Mouse (Mus musculus) fibroblast of lung, adult 2 months (primary cell): ENCODE results near the gene Stox1.

Experiments
- DNase-seq: peaks from one replicate; pipeline ENCODE4 v3.0.0-alpha.2; 2011; ENCODE audit warnings: low read depth

Gene Stox1

DNA sequence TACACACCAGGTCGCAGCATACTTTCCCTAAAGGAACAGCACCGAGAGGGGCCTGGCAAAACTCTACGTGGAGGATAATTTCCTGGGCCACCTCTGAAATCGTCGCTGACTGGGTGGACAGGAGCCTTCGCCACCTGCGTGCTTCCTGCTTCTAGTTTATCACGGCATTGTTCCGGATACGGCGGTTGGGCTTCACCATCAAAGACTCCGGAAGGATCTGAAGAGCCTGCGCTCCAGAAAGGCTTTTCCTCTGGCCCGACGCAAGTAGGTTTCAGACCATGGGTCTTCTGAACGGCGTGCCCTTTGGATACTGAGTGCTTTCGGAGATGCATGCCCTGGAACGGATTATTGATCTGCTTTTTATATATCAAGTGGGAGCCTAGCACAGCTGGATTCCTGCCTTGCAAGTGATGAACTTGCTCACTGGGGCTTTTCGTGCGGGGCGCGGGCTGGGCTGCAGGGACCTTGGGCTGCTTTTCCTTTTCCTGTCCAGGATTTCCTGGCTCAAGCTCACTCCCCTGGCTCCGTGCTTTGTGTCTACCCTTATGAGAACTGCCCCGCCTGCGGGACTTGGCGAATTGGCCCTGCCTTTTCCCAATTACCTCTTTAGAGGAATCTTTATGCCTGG, 60.9 kb downstream of the Stox1 start:
- no peak for DNase-seq

DNA sequence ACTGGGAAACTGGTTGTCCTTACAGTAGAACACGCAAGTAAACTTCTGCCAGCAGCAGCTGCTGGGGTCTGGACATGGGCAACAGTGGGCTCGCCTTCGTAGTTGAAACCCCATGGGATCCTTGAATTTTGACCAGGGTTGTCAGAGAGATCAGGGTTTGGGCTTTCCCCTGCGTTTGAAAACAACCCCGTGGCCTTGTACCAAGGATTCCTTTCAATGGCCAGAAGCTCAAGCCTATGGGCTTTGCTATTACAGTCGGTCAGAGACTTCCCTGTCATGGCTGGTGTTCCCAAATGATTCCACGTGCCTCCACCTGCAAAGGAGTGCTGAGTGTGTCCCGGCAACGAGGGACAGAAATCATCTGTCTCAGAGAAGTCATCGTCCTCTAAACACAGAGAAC, 61.8 kb downstream of the Stox1 start:
- no peak for DNase-seq

DNA sequence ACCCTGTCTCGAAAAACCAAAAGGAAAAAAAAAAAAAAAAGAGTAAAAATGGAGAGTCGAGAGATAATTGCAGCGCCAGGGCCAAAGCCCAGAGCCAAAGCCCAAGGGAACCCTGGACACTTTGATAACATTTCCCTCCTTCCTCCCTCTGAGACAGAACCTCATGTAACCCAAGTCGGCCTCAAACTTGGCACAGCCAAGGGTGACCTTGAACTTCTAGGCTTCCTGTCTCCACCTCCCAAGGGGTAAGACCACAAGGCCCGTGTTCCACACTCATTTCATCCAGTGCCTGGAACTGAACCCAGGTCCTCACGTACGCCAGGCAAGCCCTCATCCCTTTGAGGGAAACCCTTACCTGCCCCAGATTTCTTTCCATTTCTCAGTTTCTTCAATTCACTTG, 69.2 kb downstream of the Stox1 start:
- DNase-seq, result no peak

DNA sequence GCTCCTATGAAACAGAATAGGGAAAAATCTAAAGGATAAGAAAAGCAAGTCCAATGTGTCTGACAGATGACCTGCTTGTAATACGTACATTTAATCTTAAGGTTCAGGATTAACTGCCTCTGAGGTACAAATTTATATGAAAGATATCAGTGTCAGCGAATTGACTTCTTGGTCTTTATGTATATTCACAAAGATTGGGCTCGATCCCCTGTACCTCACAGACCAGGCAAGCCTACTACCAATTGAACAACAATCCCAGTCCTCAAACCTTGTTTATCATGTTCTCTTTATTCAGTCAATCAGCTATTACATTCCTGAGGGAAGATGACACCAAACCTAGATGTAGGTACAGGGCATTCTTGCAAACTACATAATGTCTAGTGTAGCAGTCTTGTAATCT, 74.0 kb downstream of the Stox1 start:
- no peak for DNase-seq

DNA sequence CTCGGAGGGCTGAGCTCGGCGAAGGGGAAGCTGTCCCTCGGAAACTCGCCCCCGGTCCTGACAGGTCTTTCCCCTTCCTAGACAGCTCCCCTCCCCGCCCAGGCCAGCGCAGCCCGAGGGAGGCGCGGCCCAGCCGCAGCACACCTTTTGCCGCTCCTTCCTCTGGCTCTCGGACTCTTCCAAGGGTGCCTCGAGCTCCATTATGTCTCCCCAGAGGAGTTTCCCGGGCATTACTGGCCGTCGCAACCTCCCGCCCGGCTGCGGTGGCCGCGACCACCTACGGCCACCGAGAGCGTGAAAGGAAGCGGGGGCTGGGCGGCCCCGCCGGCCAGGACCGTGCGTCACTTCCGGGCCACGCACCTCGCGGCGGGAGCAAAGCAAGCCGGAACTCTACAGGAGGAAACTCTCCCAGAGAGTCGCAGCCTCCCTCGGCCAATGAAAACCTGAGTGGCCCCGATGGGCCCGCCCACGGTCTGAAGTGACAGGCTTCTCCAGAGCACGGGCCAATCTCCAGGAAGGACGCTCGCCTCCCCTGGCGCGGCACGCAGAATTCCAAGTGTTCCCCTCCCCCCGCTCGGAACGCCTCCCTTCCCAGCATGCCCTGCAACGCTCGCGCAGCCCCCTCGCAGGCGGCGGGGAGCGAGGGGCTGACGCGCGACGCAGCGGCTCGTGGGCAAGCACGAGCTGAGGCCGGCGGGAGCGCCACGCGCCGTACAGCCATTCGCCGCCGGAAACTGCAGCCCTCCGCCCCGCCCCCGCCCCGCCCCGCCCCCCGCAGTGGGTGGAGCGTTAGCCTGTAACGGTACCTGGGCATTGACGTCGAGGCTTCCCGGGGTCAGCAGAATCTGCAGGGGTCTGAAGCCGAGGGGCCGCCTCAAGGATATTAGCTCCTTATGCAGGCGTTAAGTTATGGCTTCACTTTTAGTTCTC, 74.8 kb downstream of the Stox1 start, which contains the start of gene Ddx50:
Gene Ddx50, minus strand, starts transcription at position 338 of the 930 bp plus-strand sequence.
- DNase-seq, result peak; percentile 98

DNA sequence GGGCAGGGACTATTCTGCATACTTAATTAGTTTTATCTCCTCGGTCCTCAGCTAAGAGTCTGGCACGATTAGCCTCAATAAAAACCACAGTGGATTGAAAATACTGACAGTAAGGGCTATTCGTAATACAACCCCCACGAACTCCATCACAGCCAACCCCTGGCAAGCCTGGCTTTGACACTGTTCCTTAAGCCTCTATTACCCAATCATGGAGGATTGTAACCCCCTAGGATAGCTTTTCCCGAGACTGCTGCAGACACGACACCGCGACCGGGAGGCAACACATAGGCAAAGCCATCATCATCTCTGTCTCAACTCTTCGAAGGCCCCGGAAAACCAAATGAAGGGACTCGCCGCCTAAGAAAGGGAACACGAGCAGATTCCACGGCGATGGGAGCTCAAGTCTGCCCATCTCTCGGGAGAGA, 75.6 kb downstream of the Stox1 start:
- no peak for DNase-seq
